Mouse (Mus musculus): ENCODE measurements around the gene Gm45213.

DNA sequence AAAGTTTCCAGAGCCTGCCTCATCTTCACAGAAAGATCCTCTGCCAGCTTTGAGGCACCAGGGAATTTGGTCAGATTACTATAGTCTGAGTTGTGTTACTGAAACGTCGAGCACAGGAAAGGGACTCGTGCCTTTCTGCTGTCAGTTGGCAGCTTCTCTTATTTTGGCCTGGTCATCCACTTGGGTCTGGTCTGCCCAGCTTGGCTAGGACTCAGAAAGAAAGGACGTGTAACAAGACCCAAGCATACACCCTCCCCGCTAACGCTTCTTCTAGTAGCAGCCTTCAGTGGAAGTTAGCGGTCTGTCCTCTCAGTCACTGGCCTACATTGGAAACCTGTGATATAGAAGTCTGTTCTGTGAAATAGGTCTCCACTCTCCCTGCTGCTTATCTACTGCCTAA is 41.1 kb downstream of the Gm45213 start:
- TF ChIP-seq CTCF (IDR thresholded peaks at IDR 0.05; ENCODE audit: low read depth): no peak
- no peak for TF ChIP-seq EP300 (optimal IDR thresholded peaks at IDR 0.05)
